Mouse (Mus musculus): Measurements from ENCODE around the gene Klf15.

Klf15 gene

DNA sequence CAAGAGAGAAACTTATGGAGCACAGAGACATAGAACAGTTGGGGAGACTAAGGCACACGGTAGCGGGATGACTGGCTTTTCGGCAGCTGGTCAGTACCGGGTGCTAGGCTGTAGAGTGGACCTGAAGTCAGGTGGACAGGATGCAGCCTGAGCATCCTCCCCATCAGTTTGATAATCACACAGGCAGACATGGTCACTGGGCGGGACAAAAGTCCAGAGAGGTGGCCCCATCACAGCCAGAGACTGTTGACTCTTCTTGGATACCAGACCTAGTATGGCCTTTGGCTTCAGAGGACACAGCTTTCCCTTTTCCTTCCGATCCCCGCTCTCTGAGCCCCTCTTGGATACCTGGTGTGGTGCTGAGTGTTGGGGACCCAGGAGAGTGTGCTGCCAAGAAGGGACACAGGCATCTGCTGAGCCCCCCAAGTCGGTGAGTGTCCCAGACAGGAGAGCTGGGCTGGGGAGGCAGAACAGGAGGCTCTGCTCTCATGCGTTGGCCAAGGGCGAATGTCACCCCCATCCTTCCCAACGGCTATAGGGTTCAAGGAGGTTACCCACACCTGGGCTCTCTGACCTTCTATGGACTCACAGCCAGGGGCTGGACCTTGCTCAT lies 2.8 kb downstream of the Klf15 start:
- DNase-seq (ENCODE audit: low spot score in 2 of 2), result no peak

DNA sequence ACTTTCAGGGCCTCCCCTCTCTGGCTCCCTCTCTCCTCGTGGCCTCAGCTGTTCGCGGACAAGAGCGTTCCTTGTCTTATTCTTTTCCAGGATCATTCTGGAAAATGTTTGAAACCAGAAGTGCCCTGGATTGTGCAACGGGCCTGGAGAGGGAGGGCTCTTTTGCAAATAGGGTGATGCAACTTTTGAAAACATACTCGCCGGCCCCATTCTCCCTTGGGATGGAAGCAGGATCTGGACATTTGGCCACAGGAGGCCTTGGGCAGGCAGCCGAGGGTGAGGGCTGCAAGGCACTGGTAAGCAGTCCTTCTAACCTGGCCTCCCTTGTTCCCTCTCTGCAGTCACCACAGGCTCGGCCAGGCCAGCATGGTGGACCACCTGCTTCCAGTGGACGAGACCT lies 3.7 kb downstream of the Klf15 start:
- DNase-seq (ENCODE audit: low spot score in 2 of 2), result no peak

DNA sequence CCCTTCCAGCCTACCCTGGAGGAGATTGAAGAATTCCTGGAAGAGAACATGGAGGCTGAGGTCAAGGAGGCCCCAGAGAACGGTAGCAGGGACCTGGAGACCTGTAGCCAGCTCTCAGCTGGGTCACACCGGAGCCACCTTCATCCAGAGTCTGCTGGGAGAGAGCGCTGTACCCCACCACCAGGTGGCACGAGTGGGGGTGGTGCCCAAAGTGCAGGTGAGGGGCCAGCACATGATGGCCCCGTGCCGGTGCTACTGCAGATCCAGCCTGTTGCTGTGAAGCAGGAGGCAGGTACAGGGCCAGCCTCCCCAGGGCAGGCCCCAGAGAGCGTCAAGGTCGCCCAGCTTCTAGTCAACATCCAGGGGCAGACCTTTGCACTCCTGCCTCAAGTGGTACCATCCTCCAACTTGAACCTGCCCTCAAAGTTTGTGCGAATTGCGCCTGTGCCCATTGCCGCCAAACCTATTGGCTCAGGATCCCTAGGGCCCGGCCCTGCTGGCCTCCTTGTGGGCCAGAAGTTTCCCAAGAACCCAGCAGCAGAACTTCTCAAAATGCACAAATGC lies 4.6 kb downstream of the Klf15 start:
- no peak for DNase-seq (ENCODE audit: low spot score in 2 of 2)

DNA sequence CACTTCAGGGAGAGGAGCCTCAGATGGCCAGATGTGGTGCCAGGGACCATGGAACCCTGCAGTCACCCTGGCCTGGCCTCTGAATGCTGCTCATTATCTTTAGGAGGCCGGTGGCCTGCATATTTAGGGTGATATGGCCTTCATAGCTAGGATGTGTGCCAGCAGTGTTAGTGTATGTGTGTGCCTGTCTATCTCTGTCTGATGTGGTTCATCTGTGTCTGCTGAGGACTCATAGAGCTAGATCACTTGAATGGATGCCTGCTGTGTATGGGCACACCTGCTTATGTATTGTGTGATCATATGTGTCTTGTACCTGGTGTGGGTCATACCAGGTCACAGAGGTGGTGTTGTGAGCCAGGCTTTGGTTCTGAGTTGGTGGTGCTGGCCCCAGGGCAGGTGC lies 5.8 kb downstream of the Klf15 start:
- DNase-seq (ENCODE audit: low spot score in 2 of 2), result no peak

DNA sequence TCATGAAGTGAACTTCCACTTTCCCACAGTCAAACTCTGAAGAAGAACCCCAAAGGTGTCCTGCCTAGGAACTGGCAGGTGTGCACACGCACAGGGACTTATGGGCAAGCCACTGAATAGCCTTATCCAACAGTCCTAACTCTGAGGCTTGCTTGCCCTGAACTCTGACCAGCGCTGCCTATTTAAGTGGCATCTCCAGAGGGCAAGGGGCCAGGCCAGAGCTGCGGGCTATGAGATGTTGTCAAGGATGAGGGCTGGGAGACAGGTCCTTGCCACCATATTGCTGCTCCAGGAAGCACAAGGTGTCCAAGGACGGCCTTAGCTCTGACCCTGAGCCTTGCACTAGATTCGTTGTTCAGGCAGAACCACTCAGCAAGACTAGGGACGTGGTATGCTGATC lies 6.7 kb downstream of the Klf15 start:
- no peak for DNase-seq (ENCODE audit: low spot score in 2 of 2)

DNA sequence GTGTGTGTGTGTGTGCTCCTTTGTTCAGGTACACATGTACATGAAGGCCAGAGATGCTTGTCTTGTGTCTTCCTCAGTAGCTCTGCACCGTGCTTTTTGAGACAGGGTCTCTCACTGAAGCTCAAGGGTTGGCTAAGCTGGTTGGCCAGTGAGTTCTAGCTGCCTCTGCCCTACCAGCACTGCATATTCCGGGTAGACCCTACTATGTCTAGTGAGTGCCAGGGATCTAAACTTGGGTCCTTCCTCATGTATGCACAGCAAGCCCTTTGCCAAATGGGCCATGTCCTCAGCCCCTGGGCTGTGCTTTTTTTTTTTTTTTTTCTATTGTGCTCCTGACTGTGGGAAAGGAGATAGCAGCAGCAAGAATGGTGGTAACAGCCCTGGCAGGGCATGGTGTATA lies 7.9 kb downstream of the Klf15 start:
- DNase-seq (ENCODE audit: low spot score in 2 of 2), result no peak

DNA sequence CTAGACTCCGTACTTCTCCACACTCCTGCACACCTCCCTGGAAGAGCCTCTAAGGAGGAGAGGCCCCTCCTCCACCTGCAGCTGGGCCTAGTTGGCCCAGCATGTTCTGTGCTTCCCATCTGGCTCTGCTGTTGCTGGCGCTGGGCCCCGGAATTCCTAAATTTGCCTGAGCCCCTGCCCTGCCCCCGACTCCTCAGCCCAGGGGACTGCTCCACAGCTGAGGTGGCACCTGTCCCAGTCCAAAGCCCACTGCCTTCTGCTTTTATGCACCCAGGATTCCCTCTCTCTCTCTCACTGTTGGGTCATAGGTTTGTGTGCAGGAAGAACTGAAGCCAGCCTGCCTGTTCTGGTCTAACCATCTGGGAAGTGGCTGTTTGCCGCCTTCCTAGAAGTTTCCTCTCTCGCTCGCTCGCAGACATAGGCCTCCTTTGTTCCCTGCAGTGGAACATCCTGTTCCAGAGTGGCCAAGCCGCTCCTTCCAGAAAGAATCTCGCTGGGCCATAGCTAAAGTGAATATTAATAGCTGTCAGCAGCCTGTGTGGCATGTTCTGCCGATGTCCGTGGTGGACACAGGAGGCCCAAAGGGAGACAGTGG lies 8.7 kb downstream of the Klf15 start:
- DNase-seq (ENCODE audit: low spot score in 2 of 2), result no peak

DNA sequence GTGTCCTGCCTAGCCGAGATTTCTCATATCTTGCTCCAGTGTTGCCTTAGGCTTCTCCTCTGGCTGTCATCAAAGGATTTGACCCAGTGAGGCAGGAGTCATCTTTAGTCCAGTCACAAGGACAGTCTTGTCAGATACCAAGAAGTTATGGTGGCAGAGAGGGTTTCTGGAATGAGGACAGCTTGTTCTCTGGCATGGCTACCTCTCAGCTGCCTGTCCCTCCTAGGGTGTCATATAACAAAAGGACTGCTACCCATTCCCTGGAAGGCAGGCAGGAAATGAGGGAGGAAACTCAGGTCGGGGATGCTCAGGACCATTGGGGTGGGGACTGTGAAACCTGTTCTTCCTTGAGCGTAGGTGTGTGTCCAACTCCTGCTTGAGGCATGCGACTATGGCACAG lies 9.7 kb downstream of the Klf15 start:
- no peak for DNase-seq (ENCODE audit: low spot score in 2 of 2)

DNA sequence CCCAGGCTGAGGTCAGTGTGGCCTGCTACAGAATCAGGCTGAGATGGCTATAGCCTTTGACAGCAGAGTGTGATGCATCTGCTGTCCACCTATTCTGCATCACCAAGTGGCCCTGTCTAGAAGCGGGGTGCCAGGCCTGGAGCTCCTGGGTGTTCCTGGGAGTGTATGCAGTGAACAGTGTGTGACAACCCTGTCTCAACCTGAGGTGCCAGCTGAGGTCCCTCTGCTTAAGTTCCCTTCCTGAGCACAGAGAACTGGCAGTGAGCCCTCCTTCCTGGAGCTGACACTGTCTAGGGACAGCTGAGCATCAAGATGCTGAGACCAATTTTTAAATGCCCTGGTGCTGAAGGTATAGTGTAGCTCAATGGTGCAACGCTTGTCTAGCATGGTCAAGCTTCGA lies 10.3 kb downstream of the Klf15 start:
- DNase-seq (ENCODE audit: low spot score in 2 of 2), result no peak

DNA sequence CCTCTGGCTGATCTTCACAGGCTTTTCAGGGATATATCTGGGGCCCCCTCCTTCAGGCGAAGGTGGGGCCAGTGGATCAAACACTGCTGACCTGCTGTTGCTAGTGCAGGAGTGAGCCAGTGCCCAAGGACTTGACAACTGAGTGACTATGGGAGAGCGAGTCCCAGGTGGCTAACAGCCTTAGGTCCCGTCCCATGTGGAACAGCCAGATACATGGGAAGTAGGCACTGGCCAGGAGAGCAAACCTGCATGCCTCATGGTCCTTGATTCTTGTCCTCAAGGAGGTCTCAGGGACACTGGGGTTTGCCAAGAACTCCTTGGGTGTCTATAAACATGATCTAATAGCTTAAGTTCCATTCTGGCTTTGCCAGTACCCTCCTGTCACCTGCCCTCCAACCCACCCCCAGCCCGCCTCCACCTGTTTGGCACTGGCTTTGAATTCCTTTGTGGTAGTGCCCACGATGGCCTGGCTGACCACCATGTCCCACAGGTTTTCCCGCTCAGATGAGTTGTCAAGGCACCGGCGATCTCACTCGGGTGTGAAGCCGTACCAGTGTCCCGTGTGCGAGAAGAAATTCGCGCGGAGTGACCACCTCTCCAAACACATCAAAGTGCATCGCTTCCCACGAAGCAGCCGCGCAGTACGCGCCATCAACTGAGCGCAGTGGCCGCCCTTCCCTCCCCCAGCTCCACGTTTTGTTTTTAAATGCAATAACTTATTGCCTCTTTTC lies 11.4 kb downstream of the Klf15 start:
- DNase-seq (ENCODE audit: low spot score in 2 of 2), result no peak

DNA sequence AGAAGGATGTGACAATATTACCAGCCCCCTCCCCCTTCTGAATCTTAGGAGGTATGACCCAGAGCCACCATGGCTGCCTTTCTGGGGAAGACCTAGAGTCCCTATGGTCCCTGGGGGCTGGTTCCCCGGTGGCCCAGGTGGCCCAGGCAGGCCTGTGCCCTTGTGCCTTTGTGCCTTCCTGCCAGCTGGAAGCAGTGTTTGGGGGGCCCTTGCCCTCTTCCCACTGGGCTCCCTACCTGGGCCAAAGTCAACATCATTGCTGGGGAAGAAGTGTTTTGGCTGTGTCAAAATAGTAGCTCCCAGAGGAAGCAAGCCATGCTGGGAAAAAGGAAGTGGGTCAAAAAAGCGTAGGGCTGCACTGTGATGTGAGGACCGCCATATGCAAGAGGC lies 12.0 kb downstream of the Klf15 start:
- no peak for DNase-seq (ENCODE audit: low spot score in 2 of 2)

DNA sequence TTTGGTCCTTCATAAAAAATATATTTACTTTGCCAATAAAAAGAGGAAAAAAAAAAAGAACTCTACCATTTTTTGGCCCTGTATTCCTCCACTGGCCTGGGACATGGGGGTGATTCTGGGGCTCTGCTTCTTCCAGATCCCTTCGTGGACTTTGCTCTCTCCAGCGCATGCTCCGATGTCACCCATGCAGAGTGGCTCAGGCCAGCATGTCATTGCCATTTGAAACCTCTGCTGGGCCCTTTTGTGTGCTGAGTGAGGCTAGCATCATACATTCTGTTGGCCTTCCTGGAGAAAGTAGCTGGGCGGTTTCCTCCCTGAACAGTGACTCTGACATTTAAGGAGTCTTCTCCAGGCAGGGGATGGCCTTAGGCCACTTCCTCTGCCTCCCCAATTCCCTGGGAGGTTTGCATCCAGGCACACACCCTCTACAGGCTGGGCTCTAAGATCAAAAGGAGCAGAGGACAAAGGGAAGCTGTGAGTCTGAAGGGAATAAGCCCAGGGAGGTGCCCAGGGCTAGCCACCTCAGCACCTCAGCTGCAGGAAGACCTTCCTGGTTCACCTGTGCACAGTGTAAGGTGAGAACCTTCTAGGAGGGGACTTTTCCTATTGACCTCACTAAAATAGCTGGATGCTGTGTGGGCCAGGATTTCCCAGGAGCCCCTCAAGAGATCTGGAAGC lies 12.9 kb downstream of the Klf15 start:
- no peak for DNase-seq (ENCODE audit: low spot score in 2 of 2)

DNA sequence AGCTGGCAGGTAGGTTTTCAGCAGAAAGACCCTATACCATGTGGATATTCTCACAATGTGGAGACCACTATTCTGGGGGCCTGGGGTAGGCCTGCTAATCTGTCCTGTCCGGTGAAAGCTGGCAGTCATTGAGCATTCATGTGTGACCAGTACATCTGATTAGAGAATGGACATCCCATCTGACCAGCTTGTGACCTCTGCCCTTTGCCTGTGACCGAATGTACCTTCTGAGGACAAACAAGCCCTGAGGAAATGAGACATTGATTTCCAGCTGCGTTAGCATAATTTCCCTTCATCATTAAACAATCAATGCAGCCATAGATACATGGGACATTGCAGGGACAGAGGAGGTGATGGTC lies 13.5 kb downstream of the Klf15 start:
- no peak for DNase-seq (ENCODE audit: low spot score in 2 of 2)

DNA sequence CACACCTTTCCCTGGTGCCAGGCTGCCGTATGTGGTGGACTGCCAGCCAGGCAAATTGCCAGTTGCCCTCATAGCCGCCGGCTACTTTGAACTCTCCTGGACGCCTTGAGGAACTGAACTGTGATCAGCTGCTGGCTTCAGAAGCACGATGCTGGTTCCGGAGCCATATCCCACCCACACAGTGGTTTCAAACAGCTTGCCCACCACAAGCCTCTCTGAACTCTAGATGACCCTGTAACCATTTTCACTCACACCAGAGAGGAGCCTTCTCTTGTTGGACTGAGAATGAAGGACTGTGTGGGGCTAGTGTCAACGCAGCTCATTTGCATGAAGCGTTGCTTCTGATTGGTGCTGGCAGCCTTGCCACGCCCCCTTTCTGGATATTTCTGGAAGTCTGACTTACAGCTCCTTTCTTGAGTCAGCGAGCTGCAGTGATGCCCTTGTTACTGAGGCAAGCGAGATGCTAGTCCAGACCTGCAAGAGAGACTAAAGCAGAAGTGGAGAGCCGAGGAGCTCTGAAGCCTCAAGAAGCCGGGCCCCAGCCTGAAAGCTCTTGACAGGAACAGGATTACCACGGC lies 14.7 kb downstream of the Klf15 start:
- no peak for DNase-seq (ENCODE audit: low spot score in 2 of 2)

DNA sequence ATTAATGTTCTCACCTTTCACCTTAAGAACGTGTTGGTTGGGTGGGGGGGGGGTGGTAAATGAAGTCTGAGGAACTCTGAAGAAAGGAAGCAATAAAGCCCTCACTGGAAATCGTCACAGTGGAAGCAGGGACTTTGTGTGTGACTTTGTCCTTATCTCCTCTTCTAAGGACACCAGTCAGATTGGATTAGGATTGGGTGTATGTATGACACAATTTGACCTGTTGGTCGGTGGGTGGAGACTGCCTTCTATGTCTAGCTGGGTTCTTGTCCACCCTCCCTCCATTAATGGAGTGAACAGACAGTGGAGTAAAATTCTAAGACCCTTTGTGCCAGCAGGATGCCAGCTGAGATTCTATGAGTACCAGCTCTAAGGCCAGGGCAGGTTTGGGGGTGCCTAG lies 21.9 kb downstream of the Klf15 start:
- DNase-seq (ENCODE audit: low spot score in 2 of 2), result no peak

DNA sequence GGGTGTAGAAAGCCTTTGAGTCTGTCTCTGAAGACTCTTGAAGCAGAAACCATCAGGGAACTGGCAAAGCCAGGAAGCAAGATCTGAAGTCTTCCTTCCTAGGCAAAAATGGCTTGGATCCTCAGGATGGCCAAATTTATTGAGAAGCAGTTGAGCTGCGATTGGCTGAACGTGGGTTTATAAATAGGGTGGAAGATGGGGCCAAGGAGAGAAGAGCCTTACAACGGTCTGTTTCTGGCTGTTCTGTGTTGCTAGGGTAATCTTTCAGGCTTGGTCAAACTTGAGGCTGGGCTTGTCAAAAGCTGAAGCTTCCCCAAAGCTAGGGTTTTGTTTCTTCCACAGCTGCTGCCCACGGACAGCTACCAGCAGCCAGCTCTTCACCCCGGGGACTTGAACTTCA lies 22.5 kb downstream of the Klf15 start:
- DNase-seq (ENCODE audit: low spot score in 2 of 2), result no peak

DNA sequence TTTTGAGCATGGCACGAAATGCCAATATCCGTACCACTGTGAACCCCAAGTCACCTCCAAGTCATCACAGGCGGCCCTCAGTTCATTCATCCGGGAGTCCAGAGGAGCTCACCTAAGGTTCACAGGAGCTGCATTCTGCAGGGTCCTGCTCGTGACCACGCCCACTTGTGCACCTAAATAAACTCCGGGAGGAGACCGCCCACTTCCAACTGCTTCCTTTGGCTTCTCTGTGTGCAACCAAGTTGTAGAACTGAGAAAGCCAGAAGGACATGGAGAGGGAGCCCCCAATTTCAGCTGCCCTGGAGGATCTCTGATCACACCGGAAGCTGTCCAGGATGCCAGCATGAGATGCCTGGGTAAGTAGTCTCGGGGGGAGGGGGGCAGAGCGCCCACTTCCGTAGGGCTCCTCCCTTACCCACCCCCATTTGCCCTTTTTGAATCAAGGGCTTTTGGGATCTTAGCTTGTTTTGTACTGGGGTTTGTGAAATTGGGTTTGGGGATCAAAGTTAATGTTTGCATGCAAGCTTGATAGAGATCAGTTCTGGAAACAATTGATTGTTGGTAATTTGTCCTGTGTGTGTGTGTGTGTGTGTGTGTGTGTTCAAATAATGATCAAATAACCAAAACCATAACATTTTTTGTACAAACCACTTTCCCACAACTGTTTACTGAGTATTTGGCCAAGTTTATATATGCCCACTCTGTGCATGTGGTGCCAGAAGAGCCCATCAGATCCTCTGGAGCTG lies 24.0 kb downstream of the Klf15 start, which contains the start of gene Aldh1l1:
Gene Aldh1l1, plus strand, starts transcription at position 252 of the 746 bp plus-strand sequence.
- DNase-seq (ENCODE audit: low spot score in 2 of 2), result no peak

DNA sequence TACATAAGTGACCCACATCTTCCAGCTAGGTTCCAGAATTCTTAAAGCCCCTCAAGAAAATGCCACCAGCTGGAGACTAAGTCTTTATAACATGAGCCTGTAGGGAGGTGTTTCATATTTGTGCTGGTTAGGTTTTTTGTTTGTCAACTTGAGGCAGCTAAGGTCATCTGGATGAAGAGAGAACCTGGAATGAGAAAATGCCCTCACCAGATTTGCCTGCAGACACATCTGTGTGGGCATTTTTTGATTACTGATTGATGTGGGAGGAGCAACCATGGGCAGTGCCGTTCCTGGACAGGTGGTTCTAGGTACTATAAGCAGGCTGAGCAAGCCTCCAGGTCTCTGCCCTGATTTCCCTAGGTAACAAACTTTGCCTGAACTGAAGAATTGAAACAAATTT lies 25.2 kb downstream of the Klf15 start:
- no peak for DNase-seq (ENCODE audit: low spot score in 2 of 2)

DNA sequence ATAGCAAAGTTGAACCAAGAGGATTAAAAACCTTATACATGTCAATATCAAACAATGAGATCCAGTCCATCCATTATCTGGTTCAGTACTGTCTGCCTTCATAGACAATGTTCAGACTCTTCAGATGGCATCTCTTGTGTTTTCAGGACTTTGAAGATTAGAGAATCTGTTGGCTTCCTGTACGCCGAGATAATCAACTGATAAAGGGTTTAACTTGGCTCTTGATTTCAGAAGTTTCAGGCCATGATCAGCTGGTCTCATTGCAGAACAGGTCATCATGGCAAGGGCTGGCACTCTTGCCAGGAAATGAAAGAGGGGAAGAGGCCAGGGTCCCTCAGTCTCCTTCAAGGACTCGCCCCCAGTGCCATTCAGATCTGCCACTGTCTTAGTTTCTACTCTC lies 27.2 kb downstream of the Klf15 start:
- DNase-seq (ENCODE audit: low spot score in 2 of 2), result no peak

DNA sequence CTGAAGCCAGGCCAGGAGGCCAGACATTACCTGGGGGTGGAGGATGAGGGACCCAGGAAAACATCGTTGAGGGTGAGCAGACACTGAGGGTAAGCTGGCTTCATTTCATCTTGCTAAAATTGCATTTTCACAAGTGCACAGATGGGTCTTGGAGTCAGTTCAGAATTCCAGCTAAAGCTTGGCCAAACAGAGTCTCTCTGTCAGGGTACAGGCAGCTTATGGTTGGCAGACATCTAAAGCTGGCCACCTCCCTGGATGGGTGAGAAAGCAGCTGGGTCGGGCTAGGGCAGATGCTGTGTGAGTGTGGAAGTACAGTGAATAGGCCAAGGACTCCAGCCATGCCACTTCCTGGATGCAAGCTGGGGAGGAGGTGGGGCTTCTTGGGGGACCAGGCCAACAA lies 28.6 kb downstream of the Klf15 start:
- DNase-seq (ENCODE audit: low spot score in 2 of 2), result no peak

DNA sequence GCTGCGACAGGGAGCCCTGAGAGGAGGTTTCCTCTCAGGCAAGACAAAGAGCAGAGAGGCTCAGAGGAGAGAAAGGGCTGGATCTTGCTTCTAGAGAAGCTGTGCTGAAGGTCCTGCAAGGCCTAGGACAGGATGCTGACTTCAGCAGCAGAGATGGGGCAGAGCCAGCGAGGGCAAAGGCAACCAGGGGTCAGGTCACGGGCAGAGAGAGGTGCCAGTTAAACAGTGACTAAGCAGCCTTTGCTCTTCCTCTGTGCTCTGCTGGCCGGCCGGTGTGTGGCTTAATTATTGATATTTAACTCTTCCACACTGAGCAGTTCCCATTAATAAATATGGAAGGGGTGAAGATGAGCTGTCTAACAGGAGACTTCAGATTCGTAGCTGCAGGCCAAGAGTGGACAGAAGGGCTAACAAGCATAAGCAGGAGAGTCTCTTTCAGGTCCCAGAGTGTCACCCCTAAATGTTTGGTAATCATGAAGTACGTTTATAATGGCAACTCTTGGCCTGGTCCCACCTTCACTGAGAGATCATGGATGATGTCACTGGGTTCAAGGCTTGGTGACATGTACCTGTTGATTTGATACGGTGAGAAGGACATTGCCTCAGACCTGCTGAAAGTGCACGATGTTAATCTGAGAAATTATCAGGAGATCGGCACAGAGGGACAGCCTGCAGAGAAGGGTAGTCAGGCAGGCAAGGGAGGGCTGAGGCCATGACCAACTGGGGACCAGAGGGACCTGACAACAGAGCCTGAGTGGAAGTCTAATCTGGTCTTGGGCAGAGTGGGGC lies 29.8 kb downstream of the Klf15 start:
- DNase-seq (ENCODE audit: low spot score in 2 of 2), result no peak

Data from thymus, postnatal 10 days (tissue).